Mouse (Mus musculus): ENCODE data around the gene Gna12. TPM values are rescaled to one million over a fixed set of nuclear protein-coding genes. Genes with fewer than 3 reads are reported as not detected.

Gene Gna12
- total RNA-seq, 2 experiments from 2014 or later = 87.4 to 89.9 TPM

DNA sequence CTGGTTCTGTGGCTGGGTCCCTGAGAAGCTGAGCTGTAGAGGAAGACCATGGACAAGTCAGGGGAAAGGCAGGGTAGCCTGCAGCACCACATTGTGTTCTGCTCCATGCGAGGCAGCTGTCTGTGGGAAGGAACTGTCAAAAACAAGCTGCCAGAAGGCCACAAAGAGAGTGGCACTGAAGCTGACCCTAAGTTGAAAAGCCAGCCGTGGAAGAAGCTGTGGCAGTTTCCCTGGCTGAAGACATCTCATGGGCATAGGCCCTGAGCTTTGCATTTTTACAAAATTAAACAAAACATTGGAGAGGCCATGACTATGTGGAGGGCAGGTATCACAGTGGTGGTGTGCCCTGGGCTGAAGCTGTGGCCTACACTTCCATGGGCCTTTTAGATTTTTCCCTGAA lies 31.0 kb downstream of the Gna12 start:
- intact Hi-C loops (cut with DNase I) = no loop called here
- no peak for DNase-seq

DNA sequence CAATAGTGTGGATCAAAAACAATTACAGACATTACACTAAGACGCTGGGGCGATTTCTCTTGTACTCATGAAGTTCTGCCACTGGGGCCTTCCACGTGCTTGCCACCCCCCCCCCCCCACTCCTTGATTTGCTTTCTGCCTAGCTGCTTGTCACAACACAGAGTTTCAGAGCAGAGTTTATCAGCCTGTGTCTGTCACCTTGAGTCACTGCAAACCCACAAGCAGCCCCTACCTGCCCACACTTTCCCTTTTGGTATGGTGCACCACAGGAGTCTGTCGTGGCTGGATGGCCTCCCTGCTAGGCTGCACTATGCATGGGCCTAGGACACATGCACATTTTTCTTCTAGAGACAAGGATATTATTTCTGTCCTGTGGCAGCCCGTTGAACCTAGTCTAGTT lies 31.5 kb downstream of the Gna12 start:
- DNase-seq = no peak
- intact Hi-C loops (cut with DNase I) = no loop called here

DNA sequence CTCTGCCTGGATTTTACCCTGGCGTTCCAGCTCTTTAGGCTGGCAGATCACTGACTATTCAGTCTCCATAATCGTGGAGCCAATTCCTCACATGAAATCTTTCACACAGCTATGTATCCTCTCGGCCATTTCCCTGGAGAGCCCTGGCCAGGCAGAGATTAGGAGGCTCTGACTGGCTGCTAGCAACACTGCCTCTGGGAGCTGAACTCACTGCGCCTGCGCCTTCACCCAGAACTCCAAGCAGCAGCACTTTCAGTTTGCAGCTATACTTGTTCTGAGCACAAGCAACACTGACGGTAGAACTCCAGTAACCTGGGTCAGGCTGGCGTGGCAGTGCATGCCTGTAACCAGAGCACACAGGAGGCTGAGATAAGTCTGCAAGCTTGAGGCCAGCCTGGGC lies 32.1 kb downstream of the Gna12 start:
- intact Hi-C loops (cut with DNase I) = no loop called here
- peak; percentile 85 to 86 for DNase-seq

DNA sequence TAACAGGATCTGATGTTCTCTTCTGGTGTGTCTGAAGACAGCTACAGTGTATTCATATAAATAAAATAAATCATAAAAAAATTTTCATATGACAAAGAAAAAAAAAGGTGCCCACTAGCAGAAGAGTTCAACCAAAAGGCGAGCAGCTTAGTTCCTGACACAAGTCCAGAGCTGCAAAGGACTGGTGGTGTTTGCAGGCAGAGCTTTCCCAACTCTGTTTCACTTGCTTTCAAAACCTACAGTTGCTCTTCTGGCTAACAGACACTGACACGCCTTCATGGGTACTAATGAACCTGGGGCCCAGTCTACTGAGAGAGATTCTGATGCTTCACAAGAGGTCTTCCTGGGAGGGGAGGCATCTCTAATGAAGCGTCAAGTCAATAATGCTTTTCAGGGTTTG lies 34.2 kb downstream of the Gna12 start:
- intact Hi-C loops (cut with DNase I) = loop anchor here (2.0 kb wide), 1 partner anchor 33 kb away; no protein-coding TSS in a partner anchor
- DNase-seq = no peak

DNA sequence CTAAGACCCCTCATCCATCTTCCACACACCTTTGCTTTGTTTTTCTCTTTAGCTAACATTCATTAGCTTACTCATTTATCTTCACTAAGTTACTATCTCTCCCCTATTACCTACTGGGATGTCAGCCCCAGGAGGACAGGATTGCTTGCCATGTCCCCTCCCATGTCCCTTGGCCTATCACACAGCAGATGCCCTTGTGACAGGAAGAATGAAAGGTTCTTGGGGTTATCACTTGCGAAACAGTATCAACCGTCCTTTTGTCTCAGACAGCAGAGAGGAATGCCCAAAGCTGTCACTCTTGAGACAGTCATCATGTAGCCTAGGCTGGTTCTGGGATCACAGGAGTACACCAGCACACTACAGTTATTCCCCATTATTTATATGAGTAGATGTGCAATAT lies 35.1 kb downstream of the Gna12 start:
- DNase-seq = peak in 1 of 2 experiments; percentile 45
- intact Hi-C loops (cut with DNase I) = no loop called here

DNA sequence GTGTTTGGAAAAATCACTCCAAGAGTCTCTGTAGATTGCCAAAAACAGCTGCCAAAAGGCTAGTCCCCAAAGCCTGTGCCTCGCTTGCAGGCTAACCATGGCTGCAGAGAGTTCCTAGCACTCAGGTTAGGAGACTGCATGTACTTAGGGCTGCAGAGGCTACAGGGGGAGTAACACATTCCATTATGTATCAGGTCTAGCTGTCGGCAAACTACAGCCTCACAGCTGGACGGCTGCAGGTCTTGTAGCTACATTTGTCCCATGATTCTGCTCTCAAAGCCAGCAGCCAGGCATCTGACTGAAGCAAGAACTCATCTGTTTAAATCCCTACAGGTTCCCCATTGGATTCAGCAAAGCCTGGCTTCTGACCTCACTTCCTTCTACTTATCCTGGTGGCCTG lies 35.5 kb downstream of the Gna12 start:
- DNase-seq = peak; percentile 59 to 64
- intact Hi-C loops (cut with DNase I) = loop anchor here (5.0 kb wide), 1 partner anchor 42 kb away; no protein-coding TSS in a partner anchor

DNA sequence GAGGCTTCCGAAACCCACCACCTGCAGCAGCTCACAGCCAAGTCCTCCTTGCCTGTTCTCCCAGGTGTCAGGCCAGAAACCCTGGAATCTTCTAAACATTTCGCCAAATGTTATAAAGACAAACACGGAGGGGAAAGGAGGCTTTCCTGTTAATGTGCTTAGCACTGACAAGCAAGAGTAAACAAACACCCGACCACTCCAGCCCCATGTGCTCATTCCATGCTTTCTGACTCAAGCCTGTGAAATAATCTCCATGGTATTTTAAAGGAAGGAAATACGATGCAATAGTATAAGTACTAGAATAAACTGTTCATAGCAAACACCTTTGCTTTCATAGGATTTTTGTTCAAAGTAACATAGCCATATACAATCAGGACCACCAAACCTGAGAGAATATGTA lies 38.0 kb downstream of the Gna12 start:
- intact Hi-C loops (cut with DNase I) = loop anchor here (5.0 kb wide), 1 partner anchor 40 kb away; no protein-coding TSS in a partner anchor
- no peak for DNase-seq

DNA sequence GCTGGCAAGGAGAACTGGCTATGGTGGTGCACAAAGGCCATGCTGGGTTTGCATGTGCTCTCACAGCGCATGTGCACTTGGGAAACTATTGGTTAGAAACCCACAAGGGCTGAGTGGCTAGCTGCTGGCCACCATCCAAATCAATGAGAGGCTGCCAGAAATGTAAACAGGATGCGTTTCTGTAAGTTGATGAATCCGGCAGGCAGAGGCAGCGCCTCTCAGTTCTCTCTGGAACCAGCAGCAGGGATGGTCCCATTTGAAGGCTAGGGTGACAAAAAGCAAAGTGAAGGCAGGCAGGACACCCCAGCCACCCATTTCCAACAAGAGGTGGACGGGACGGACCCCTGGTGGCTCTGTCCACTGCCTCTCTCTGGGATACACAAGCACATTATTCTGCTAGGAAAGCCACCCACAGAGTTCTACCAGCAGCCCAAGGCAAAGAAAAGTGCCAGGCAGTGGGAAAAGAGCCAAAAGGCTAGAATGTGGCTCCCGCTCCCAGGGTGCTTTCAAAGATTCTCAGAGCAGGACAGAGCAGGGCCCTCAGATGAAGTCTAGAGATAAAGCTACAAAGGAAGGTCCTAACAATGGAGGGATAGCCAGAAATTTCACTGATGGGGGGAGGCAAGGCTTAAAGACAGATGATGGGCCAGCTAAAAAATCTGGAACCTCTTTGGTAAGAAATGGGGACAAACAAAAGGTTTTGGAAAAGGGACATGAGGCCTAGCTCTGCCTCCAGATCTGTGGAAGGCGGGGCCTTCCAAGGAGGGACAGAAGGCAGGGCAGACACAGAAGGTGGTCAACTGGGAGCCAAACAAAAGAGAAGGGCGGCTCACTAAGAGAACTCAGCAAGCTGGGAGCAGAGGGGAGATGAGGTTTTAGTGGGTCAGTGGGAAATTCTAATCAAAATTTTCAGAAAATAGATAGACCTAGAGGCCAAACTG lies 39.0 kb downstream of the Gna12 start:
- peak; percentile 63 to 69 for DNase-seq
- intact Hi-C loops (cut with DNase I) = loop anchor here (5.0 kb wide), 1 partner anchor 39 kb away; no protein-coding TSS in a partner anchor

DNA sequence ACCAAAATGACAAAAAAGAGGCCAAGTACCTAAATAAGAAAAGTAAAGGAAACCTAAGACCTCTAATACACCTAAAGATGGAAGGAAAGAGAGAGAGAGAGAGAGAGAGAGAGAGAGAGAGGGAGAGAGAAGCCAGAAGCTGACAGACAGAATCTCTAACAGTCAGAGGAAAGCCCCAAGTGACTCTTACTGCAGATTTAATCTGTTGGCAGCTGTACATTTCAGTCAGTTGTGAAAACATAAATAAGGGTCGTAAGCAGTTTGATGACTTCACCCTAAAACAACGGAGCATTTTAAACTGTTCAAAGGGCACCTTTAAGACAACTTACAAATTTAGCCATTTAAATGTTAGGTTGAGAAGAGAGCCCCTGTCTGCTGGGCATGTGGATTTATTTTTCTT lies 39.8 kb downstream of the Gna12 start:
- DNase-seq = no peak
- intact Hi-C loops (cut with DNase I) = loop anchor here (5.0 kb wide), 1 partner anchor 38 kb away; no protein-coding TSS in a partner anchor

DNA sequence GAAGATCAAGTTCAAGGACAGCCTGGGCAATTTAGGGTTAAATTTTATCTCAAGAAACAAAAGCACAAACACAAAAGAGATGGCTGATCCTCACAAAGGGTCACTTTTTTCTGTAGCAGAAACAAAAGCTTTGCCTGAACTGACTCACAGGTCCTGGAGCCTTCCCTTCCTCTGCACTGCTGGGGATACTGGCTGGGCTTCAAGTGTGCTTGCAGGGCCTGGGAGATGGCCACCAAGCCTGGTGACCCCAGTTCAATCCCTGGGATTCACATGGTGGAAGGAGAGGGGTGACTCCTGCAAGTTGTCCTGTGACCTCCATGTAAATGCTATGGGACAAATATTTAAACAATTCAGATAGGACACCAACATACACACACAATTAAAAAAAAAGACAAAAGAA lies 40.7 kb downstream of the Gna12 start:
- no peak for DNase-seq
- intact Hi-C loops (cut with DNase I) = no loop called here

DNA sequence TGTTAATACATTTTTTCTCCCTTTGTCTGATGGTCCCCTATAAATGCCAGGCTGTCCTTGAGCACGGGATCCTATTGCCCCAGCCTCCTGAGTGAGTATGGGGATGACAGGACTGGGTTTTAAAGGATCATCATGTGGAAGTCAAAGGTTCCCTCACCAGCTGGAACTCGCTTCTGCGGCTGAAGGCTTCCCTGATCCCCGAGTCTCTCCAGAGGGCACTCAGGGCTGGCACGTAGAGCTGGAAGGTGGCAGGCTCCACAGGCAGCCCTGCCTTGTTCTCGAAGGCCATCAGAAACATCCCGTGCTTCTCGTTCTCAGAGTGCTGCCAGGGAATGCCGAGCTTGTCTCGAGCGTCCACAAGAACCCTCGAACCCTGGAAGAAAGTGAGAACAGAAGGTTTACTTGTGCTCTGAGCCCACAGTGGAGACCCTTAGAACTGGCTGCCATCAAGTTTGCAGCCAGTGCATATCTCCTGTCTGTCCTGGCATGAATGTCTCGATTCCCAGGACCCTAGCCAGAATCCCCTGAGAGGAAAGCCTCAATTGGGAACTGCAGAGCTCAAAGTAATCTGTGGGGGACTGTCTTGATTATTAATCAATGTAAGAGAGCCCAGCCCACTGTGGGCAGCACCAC lies 44.9 kb downstream of the Gna12 start:
- intact Hi-C loops (cut with DNase I) = no loop called here
- DNase-seq = no peak

DNA sequence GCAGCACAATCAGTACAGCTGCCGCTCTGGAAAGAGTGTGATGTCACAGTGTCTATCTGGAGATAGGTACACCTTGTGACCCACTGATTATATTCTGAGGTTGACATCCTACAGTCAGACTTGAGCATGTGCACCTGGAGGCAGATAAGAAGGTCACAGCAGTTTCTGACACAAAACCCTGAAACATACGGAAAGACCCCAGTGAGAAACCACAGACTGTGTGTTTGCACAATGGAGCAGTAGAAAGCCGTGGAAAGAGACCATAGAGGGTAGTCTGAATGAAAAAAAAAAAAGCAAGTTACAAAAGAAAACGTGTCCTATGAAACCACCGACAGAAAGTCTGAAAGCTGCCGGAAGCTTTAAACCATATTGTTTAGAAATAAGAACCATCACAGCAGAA lies 45.9 kb downstream of the Gna12 start:
- intact Hi-C loops (cut with DNase I) = no loop called here
- no peak for DNase-seq

DNA sequence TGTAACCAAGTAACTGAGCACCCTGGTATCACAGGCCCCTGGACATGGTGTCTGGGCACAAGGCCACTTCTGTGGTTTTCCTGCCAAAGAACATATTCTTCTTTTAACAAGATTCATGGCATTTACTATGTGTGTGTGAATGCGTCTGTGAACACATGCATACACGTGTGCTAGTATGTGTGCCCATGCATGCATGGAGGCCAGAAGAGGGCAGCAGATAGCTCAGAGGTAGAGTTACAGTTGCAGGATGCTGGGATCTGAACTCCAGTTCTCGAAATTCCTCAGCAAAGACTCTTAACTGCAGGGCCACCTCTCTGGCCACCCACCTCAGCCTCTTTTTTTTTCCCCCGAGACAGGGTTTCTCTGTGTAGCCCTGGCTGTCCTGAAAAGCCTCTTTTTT lies 46.7 kb downstream of the Gna12 start:
- no peak for DNase-seq
- intact Hi-C loops (cut with DNase I) = no loop called here

DNA sequence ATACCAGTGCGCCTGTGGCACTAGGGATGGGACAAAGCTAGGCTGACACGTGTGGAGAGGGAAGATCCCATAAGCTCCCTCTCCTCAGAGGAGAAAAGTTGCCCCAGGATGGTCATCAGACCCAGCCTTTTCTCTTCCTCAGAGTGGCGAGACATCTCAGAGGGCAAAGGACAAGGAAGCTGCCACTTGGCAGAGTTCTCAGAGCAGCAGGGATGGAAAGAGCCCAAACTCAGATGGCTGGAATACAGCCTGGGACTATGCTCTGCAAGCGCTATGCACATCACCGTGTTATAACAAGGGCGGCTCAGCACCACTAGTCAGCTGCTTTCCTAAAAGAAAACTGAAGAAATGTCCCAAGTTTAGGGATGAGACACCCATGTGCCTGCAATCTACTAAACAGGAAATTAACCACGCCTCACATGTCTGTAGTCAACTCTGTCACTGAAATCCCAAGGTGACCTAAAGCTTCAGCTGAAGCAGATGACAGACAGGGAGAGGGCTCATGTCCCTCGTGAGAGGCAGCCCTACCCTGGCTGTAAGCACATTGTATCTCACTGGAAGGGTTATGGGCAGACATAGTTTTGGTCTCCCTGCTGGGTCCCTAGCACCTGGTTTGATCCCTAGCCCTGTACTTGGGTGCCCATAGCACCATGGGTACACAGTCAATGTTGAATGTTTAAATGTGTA lies 48.2 kb downstream of the Gna12 start:
- intact Hi-C loops (cut with DNase I) = no loop called here
- DNase-seq = peak in 1 of 2 experiments; percentile 24

DNA sequence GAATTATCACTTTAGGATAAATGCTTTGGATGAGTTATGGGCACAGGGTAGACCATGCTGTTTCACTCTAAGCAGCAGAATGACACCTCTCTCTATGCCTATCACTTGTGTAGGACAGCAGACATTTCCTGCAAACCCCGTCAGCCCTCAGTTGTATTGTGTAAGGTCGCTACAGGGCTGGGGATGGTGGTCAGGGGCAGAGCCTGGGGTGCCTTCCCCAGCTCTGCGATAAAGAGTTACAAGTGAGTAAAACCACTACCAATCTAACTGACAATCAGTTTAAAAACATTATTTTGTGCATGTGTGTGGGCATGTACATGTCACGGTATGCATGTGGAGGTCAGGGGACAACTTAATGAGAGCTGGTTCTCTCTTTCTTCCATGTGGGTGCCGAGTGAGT lies 49.1 kb downstream of the Gna12 start:
- DNase-seq = no peak
- intact Hi-C loops (cut with DNase I) = no loop called here

DNA sequence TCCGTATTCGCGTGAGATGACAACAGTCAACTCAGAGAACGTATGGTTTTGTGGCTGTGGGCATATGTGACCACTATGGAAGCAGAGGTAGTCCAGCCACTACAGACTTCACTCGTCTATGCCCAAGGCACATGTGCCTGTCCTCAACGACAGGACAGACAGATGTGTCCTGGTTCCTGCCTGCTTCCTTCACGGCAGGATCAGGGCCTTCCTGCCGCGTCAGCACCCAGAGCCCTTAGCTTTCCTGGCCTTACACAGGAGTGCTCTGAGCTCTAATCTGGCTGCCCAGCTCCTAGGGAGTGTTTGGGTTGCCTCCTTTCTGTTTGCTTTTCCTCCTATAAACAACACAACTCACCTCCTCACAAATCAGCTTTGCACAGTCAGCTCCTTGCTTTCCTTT lies 53.3 kb downstream of the Gna12 start:
- no peak for DNase-seq
- intact Hi-C loops (cut with DNase I) = loop anchor here (2.0 kb wide), 1 partner anchor 52 kb away; no protein-coding TSS in a partner anchor

DNA sequence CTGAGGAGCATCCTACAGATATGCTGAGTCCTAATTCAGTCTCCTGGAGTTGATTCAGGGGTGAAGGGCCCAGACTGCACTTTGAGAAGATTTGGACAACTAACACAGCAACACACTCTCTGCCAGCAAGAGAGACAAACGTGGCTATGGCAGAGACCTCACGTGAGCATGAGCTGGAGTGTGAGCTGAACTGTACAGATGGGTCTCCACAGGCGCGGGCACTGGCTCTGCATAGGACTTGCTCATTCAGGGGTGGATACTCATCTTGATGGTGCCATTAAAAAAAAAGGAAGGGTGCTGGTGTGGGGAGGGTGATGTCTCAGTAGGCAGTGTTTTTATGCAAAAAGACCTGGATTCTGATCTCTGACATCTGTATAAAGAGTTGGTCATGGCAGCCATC lies 55.1 kb downstream of the Gna12 start:
- no peak for DNase-seq
- intact Hi-C loops (cut with DNase I) = no loop called here

DNA sequence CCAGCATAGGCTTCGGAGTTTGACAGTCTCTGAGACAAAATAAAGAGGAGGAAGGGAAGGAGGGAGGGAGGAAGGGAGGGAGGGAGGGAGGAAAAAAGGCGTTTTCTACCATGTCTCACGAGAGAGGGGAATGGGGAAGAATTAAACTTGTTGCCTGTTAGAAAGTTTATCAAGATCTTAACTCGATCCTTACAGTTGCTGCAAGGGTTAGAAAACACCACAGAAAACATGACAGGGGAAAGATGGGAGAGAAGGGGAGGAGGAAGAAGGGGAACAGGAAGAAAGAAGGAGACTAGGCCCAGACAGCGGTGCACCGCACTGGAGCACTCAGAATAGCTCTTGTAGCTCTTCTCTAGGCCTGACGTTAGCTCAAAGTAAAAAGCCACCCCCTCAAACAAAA lies 58.1 kb downstream of the Gna12 start:
- intact Hi-C loops (cut with DNase I) = no loop called here

DNA sequence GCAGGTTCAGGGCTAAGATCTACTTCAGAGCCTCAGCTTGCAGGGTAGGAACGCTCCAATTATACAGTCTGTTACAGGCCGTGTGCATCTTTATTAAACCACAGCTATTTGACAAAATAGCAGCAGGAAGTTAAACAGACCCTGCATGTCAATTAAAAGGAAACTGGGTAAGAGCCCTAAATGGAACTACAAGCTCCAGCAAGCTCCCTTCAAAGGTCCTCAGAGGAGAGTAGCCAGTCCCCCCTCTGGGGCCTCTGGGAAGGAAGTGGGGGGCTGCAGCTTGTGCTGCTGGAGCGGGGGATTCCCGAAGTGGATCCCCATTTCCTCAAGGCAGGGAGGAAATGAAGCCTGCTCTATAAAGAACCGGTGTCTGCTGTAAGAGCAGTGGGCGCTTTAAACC lies 58.6 kb downstream of the Gna12 start:
- peak in 1 of 2 experiments; percentile 47 for DNase-seq

More for the DNA sequence above, 58.1 kb downstream of the Gna12 start:
- DNase-seq = no peak

DNA sequence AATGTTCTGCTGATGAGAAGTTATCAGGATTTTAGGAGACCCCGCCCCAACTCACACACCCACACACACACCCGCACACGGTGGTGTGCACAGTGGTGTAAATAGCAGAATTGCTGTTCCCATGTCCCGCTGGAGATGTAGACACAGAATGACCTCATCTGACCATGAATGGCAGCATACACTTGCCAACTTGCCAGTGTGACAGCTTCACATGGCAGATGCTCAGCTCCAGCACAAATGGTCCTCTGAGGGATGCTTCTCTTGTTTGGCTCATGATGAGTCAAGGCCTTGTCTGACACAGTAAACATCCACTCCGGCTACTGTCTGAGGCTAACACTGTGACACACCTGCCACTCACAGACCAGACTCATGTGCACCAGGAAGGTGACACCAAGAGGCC lies 61.9 kb downstream of the Gna12 start:
- peak in 1 of 2 experiments; percentile 53 for DNase-seq
- intact Hi-C loops (cut with DNase I) = no loop called here

More for the DNA sequence above, 58.6 kb downstream of the Gna12 start:
- intact Hi-C loops (cut with DNase I) = no loop called here

DNA sequence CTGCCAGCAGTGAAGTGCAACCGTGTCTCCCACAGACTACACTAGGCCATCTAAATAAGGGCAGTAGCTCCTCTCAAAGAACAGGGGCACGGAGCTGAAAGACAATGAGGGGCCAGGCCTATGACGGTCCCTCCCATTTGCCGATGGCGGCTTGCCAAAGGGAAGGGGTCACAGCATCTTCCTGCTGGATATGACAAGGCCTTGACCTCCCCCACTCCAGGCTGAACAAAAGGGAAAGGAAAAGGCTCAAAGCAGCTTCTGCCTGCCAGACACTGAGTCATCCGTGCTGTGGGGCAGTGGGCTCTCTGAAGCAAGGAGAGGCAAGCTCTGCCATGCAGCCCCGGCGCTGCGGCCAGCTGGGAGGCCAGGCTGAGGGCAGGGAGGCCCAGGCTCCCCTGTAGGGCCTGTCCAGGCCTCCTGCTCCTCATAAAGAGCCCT lies 62.5 kb downstream of the Gna12 start:
- intact Hi-C loops (cut with DNase I) = no loop called here
- DNase-seq = peak; percentile 91 to 92

All from heart, postnatal 10 days (tissue).